Mouse (Mus musculus): ENCODE data around the gene Syngap1. TPM values are rescaled to one million over a fixed set of nuclear protein-coding genes. Genes with fewer than 3 reads are reported as not detected.

Syngap1 gene
- polyA plus RNA-seq, 2 experiments = 2.0 to 82.4 TPM

- DNase-seq (ENCODE audit: low spot score) (no peak), ATAC-seq (ENCODE audit: low FRiP score, low read depth) (no peak)
- H3K4me1 ChIP-seq (ENCODE audit: control insufficient read depth, insufficient read depth, low read length) = no peaks in the 10 kb centered on the region
- H3K9me3 ChIP-seq (ENCODE audit: control insufficient read depth, low read length) = no peaks in the 10 kb centered on the region
- H3K27ac ChIP-seq (replicated peaks; ENCODE audit: low read depth, low read length) = no peak overlapping the region
- H3K36me3 ChIP-seq (ENCODE audit: control insufficient read depth, insufficient read depth, low read length) = peaks cover 95% of the 10 kb centered on the region
- H3K9ac ChIP-seq (ENCODE audit: low read depth, low read length, severe bottlenecking) = no peak overlapping the region
- no peak for TF ChIP-seq POLR2A (IDR thresholded peaks at IDR 0.05; ENCODE audit: borderline replicate concordance, extremely low read depth, insufficient read depth, insufficient read length)
- 98% methylated on average over 4 of the region's 4 CpGs for WGBS
- H3K4me2 ChIP-seq (replicated peaks; ENCODE audit: low read depth, low read length, severe bottlenecking) = no peak overlapping the region
- no peaks in the 10 kb centered on the region for H3K27me3 ChIP-seq (ENCODE audit: control insufficient read depth, insufficient read depth, low read length)
- no peak overlapping the region for H3K4me3 ChIP-seq (replicated peaks; ENCODE audit: low read length)
These were observed 18.8 kb downstream of the Syngap1 start for GRCm38 (mm10) chr17:26959815-26960214.

GRCm38 (mm10) chr17:26961572-26962240 lies 20.7 kb downstream of the Syngap1 start:
- TF ChIP-seq POLR2A (IDR thresholded peaks at IDR 0.05; ENCODE audit: borderline replicate concordance, extremely low read depth, insufficient read depth, insufficient read length) = no peak
- no peak overlapping the region for H3K27ac ChIP-seq (replicated peaks; ENCODE audit: low read depth, low read length)
- DNase-seq (ENCODE audit: low spot score) (no peak), ATAC-seq (ENCODE audit: low FRiP score, low read depth) (0 out of 2 replicates have a peak, but pooled peaks have one; percentile 11)
- H3K4me3 ChIP-seq (replicated peaks; ENCODE audit: low read length) = no peak overlapping the region
- no peak overlapping the region for H3K4me2 ChIP-seq (replicated peaks; ENCODE audit: low read depth, low read length, severe bottlenecking)
- no peaks in the 10 kb centered on the region for H3K27me3 ChIP-seq (ENCODE audit: control insufficient read depth, insufficient read depth, low read length)
- WGBS = 93% methylated on average over 19 of the region's 21 CpGs
- no peaks in the 10 kb centered on the region for H3K9me3 ChIP-seq (ENCODE audit: control insufficient read depth, low read length)
- H3K9ac ChIP-seq (ENCODE audit: low read depth, low read length, severe bottlenecking) = no peak overlapping the region
- peaks cover 95% of the 10 kb centered on the region for H3K36me3 ChIP-seq (ENCODE audit: control insufficient read depth, insufficient read depth, low read length)
- no peaks in the 10 kb centered on the region for H3K4me1 ChIP-seq (ENCODE audit: control insufficient read depth, insufficient read depth, low read length)

GRCm38 (mm10) chr17:26966993-26967392 lies 25.9 kb downstream of the Syngap1 start:
- H3K4me3 ChIP-seq (replicated peaks; ENCODE audit: low read length) = no peak overlapping the region
- no peak for TF ChIP-seq POLR2A (IDR thresholded peaks at IDR 0.05; ENCODE audit: borderline replicate concordance, extremely low read depth, insufficient read depth, insufficient read length)
- WGBS = 90% methylated on average over 11 of the region's 11 CpGs
- H3K4me1 ChIP-seq (ENCODE audit: control insufficient read depth, insufficient read depth, low read length) = peaks cover 10% of the 10 kb centered on the region
- H3K9me3 ChIP-seq (ENCODE audit: control insufficient read depth, low read length) = no peaks in the 10 kb centered on the region
- DNase-seq (ENCODE audit: low spot score) (no peak), ATAC-seq (ENCODE audit: low FRiP score, low read depth) (no peak)
- no peaks in the 10 kb centered on the region for H3K27me3 ChIP-seq (ENCODE audit: control insufficient read depth, insufficient read depth, low read length)
- H3K36me3 ChIP-seq (ENCODE audit: control insufficient read depth, insufficient read depth, low read length) = peaks cover 66% of the 10 kb centered on the region
- H3K27ac ChIP-seq (replicated peaks; ENCODE audit: low read depth, low read length) = no peak overlapping the region
- H3K9ac ChIP-seq (ENCODE audit: low read depth, low read length, severe bottlenecking) = no peak overlapping the region
- H3K4me2 ChIP-seq (replicated peaks; ENCODE audit: low read depth, low read length, severe bottlenecking) = no peak overlapping the region

GRCm38 (mm10) chr17:26967477-26967876 lies 26.4 kb downstream of the Syngap1 start:
- H3K27ac ChIP-seq (replicated peaks; ENCODE audit: low read depth, low read length) = no peak overlapping the region
- ATAC-seq (ENCODE audit: low FRiP score, low read depth) = no peak
- no peaks in the 10 kb centered on the region for H3K27me3 ChIP-seq (ENCODE audit: control insufficient read depth, insufficient read depth, low read length)
- no peak overlapping the region for H3K4me2 ChIP-seq (replicated peaks; ENCODE audit: low read depth, low read length, severe bottlenecking)
- WGBS = 81% methylated on average over 6 of the region's 6 CpGs
- H3K9me3 ChIP-seq (ENCODE audit: control insufficient read depth, low read length) = no peaks in the 10 kb centered on the region
- H3K4me1 ChIP-seq (ENCODE audit: control insufficient read depth, insufficient read depth, low read length) = peaks cover 11% of the 10 kb centered on the region
- H3K36me3 ChIP-seq (ENCODE audit: control insufficient read depth, insufficient read depth, low read length) = peaks cover 61% of the 10 kb centered on the region
- no peak overlapping the region for H3K9ac ChIP-seq (ENCODE audit: low read depth, low read length, severe bottlenecking)
- H3K4me3 ChIP-seq (replicated peaks; ENCODE audit: low read length) = no peak overlapping the region
- no peak for TF ChIP-seq POLR2A (IDR thresholded peaks at IDR 0.05; ENCODE audit: borderline replicate concordance, extremely low read depth, insufficient read depth, insufficient read length)
- DNase-seq (ENCODE audit: low spot score) = no peak

GRCm38 (mm10) chr17:26968200-26968611 lies 27.2 kb downstream of the Syngap1 start:
- TF ChIP-seq POLR2A (IDR thresholded peaks at IDR 0.05; ENCODE audit: borderline replicate concordance, extremely low read depth, insufficient read depth, insufficient read length) = no peak
- Histone ChIP-seq H3K27me3 (ENCODE audit: control insufficient read depth, insufficient read depth, low read length) (no peaks in the 10 kb centered on the region), H3K27ac (replicated peaks; ENCODE audit: low read depth, low read length) (no peak overlapping the region), H3K4me3 (replicated peaks; ENCODE audit: low read length) (no peak overlapping the region), H3K4me1 (ENCODE audit: control insufficient read depth, insufficient read depth, low read length) (peaks cover 11% of the 10 kb centered on the region), H3K9me3 (ENCODE audit: control insufficient read depth, low read length) (no peaks in the 10 kb centered on the region), H3K4me2 (replicated peaks; ENCODE audit: low read depth, low read length, severe bottlenecking) (no peak overlapping the region), H3K9ac (ENCODE audit: low read depth, low read length, severe bottlenecking) (no peak overlapping the region), H3K36me3 (ENCODE audit: control insufficient read depth, insufficient read depth, low read length) (peaks cover 53% of the 10 kb centered on the region)
- ATAC-seq (ENCODE audit: low FRiP score, low read depth) (no peak), DNase-seq (ENCODE audit: low spot score) (no peak)
- 78% methylated on average over 6 of the region's 6 CpGs for WGBS
